Comparison of ENCODE assay signal across 27 mouse cellular contexts in the genomic region with DNA sequence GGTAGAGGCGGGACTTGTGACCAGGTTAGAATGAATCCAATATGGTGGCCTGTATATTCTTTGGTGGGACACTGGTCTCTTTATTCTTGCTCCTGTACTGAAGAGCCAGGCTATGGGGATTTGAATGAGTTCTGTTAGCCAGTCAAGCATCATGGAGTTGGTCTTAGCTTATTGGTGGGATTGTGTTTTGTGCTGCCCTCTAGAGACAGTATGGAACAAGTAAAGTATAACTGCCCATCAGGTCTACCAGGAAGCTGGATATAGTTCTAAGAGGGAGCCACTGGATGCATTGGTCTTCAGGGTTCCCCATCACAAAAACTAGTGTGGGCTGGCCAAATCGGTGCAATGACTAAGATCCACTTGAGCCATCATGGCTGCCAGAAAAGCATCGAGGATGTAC. TPM values are rescaled to one million over a fixed set of nuclear protein-coding genes. Genes with fewer than 3 reads are reported as not detected.
DNase-seq lines count a peak whose midpoint lies in the region; ATAC-seq and TF ChIP-seq lines count a peak whose summit lies in the region.
"Had no signal": no experiment of that assay in that cellular context is flagged by ENCODE, and none has a peak within 500 bp of the region (broad histone marks: within the 10 kb centered on the region; RNA-seq: fewer than 3 reads in every experiment).

No protein-coding gene starts in this region.

- TF ChIP-seq CTCF in intestine, postnatal 0 days (IDR thresholded peaks at IDR 0.05; ENCODE audit: low read depth), result peak; percentile 22; the same call in 1 of the 2 replicates

- H3K9me3 ChIP-seq in intestine, postnatal 0 days (ENCODE audit: control insufficient read depth), result no peaks in the 10 kb centered on the region
- no peaks in the 10 kb centered on the region for H3K9me3 ChIP-seq in intestine, embryonic 16.5 days (ENCODE audit: control insufficient read depth, low read length)
- H3K9me3 ChIP-seq: hindbrain, embryonic 10.5 days; hindbrain, embryonic 15.5 days; limb, embryonic 12.5 days; neural tube, embryonic 12.5 days had no signal

- no peak overlapping the region for H3K4me2 ChIP-seq in intestine, postnatal 0 days (replicated peaks; ENCODE audit: low read depth)
- H3K4me2 ChIP-seq in intestine, embryonic 16.5 days (ENCODE audit: low read depth, low read length), result no peak overlapping the region
- H3K4me2 ChIP-seq: hindbrain, embryonic 15.5 days; limb, embryonic 12.5 days; neural tube, embryonic 12.5 days had no signal

- 96% methylated on average over 3 of the region's 3 CpGs for WGBS in intestine, postnatal 0 days
- 98% methylated on average over 3 of the region's 3 CpGs for WGBS in intestine, embryonic 16.5 days

- H3K36me3 ChIP-seq in intestine, postnatal 0 days (ENCODE audit: control insufficient read depth, insufficient read depth), result no peaks in the 10 kb centered on the region
- no peaks in the 10 kb centered on the region for H3K36me3 ChIP-seq in intestine, embryonic 16.5 days (ENCODE audit: control insufficient read depth, insufficient read depth, low read length)
- H3K36me3 ChIP-seq: hindbrain, embryonic 10.5 days; hindbrain, embryonic 15.5 days; limb, embryonic 12.5 days; midbrain, embryonic 10.5 days; neural tube, embryonic 12.5 days had no signal

- peak; percentile 13 for DNase-seq in testis, postnatal 10 days (ENCODE audit: low spot score)
- DNase-seq in testis, postnatal 14 days (ENCODE audit: low spot score), result no peak
- peak; percentile 27 for DNase-seq in R1 (ENCODE audit: low read depth, low spot score)
- no peak for DNase-seq in urinary bladder, postnatal 36 days (ENCODE audit: low spot score in 2 of 2)
- no peak for DNase-seq in adrenal gland, adult 2 months
- DNase-seq: adrenal gland, postnatal 36 days; cerebellum, adult 18-20 months; cerebellum, postnatal 10 days; gastrocnemius, postnatal 10 days; heart, adult 18-20 months; heart, postnatal 14 days; kidney, adult 9 months; kidney, postnatal 10 days; right cerebral cortex, adult 18-20 months; right cerebral cortex, postnatal 4 days had no signal

- no peak overlapping the region for H3K9ac ChIP-seq in intestine, postnatal 0 days (ENCODE audit: low read depth, low read length)
- H3K9ac ChIP-seq in intestine, embryonic 16.5 days (ENCODE audit: low read depth, low read length), result no peak overlapping the region
- H3K9ac ChIP-seq: hindbrain, embryonic 15.5 days; limb, embryonic 12.5 days; neural tube, embryonic 12.5 days had no signal

- no peak for ATAC-seq in intestine, postnatal 0 days
- ATAC-seq in intestine, embryonic 16.5 days, result no peak
- ATAC-seq: forebrain, embryonic 16.5 days; inflammation-experienced regulatory T-cells, adult 6 months had no signal

- no peaks in the 10 kb centered on the region for H3K4me1 ChIP-seq in intestine, postnatal 0 days (replicated peaks; ENCODE audit: control insufficient read depth, insufficient read depth, low read length)
- H3K4me1 ChIP-seq in intestine, embryonic 16.5 days (ENCODE audit: control insufficient read depth, insufficient read depth, low read length), result no peaks in the 10 kb centered on the region
- H3K4me1 ChIP-seq: hindbrain, embryonic 15.5 days; limb, embryonic 12.5 days; neural tube, embryonic 12.5 days had no signal

- no peak overlapping the region for H3K27ac ChIP-seq in intestine, postnatal 0 days (ENCODE audit: low read depth, low read length)
- H3K27ac ChIP-seq in intestine, embryonic 16.5 days (ENCODE audit: low read length), result no peak overlapping the region
- H3K27ac ChIP-seq: hindbrain, embryonic 10.5 days; hindbrain, embryonic 15.5 days; limb, embryonic 12.5 days; macrophage; midbrain, embryonic 10.5 days; neural tube, embryonic 12.5 days had no signal

- H3K27me3 ChIP-seq in intestine, postnatal 0 days (replicated peaks; ENCODE audit: control insufficient read depth, insufficient read depth, low read length), result no peaks in the 10 kb centered on the region
- no peaks in the 10 kb centered on the region for H3K27me3 ChIP-seq in intestine, embryonic 16.5 days (replicated peaks; ENCODE audit: control insufficient read depth, insufficient read depth, low read length)
- H3K27me3 ChIP-seq: hindbrain, embryonic 15.5 days; neural tube, embryonic 12.5 days had no signal

- H3K4me3 ChIP-seq in intestine, postnatal 0 days (ENCODE audit: low read depth, low read length), result no peak overlapping the region
- H3K4me3 ChIP-seq in intestine, embryonic 16.5 days (ENCODE audit: low read length), result no peak overlapping the region
- H3K4me3 ChIP-seq: erythroblast, embryonic 14.5 days; hindbrain, embryonic 10.5 days; hindbrain, embryonic 15.5 days; limb, embryonic 12.5 days; midbrain, embryonic 10.5 days; myocyte; neural tube, embryonic 12.5 days had no signal

RNA-seq across cellular contexts. Expression of a gene that starts 9.7 kb away (rescaled TPM):
- polyA plus RNA-seq in intestine, postnatal 0 days (2015; fragmentation: Nextera tagmentation; extraction: Ambion mirVana), result 10.2 and 12.6 TPM in 2 replicates
- polyA plus RNA-seq in intestine, embryonic 16.5 days (2015; fragmentation: Nextera tagmentation; extraction: Ambion mirVana), result 20.1 and 21.2 TPM in 2 replicates
- 10 to 100 TPM; 25.1 to 29.7 TPM for total RNA-seq in adrenal gland, adult 2 months (2021)
- polyA plus RNA-seq in adrenal gland, adult 2 months (2012; rRNA removed), result 9.1 and 9.7 TPM in 2 replicates

Comparison
In these comparisons a context has a peak if more than half of its experiments do, and no peak if none do; other contexts are left out.
1. DNase-seq: peak in testis, postnatal 10 days (single experiment) and R1 (single experiment); none in testis, postnatal 14 days (single experiment), urinary bladder, postnatal 36 days (0 of 2) and adrenal gland, adult 2 months (single experiment).